Comparison of ENCODE assay signal across 8 mouse cellular contexts in the genomic region with DNA sequence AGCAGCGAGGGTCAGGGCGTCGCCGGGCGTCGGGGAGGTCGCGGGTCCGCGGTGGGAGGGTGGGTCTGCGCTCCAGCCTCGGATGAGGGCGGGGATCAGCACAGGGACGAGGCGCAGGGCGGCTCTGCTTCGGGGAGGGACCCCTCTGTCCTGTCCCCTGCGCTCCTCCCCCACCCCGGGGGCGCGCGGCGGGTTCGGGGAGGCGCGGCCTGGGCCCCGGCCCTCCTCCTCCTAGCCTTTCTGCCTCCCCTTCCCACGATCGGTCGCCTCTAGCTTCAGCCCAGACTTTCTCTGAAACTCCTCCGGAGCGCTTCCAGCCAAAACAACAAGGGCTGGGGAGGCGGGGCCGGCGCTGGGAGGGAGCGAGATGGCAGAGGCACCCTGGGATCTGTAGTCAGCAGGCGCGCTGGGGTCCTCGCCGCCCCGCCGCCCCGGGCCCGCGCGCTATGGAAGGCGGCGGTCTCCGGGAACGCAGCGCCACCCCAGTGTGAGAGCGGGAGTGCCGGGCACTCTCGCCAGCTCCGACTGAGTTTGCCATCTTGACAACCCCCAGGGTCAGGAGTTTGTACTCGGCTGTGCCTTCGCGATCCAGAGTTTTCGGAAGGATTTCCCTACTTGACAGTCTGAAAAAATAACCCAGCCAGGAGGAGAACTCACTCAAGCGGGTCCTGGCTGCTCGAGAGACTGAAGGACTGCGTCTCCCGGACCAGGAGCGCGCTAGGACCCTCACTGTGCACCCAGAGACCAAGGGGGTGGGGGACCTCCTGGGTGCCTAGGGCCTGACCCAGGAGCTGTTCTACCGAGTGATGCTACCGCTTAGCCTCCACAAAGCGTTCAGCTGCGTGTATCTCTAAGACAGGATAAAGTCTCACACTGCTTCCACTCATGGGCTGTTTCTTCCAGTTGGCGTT. TPM values are rescaled to one million over a fixed set of nuclear protein-coding genes. Genes with fewer than 3 reads are reported as not detected.
A peak's percentile ranks its signal among the peaks of the same experiment; 100 is the strongest.
DNase-seq lines count a peak whose midpoint lies in the region; ATAC-seq and TF ChIP-seq lines count a peak whose summit lies in the region.

A gene (minus strand): TSS at position 324 of the 911 bp plus-strand sequence.

- DNase-seq in adipocyte (ENCODE audit: low spot score) = peak; percentile 88
- DNase-seq in cerebellum, postnatal 25 days = peak; percentile 79 to 84
- peak; percentile 65 to 69 for DNase-seq in frontal cortex, postnatal 25 days (ENCODE audit: low spot score in 2 of 2)
- DNase-seq in hindbrain, embryonic 11.5 days (ENCODE audit: low spot score) = peak; percentile 94
- DNase-seq in layer of hippocampus, postnatal 25 days (ENCODE audit: extremely low spot score in 1 of 2, low spot score in 1 of 2) = peak; percentile 69 to 70
- DNase-seq in lung, postnatal 0 days (ENCODE audit: low spot score) = peak; percentile 96
- DNase-seq in retina, embryonic 14.5 days (ENCODE audit: low spot score) = peak; percentile 94
- peak; percentile 88 to 89 for DNase-seq in urinary bladder, adult 18-20 months (ENCODE audit: low spot score in 2 of 2)

- no peaks in the 10 kb centered on the region for H3K27me3 ChIP-seq in hindbrain, embryonic 11.5 days (ENCODE audit: control insufficient read depth, insufficient read depth, low read length)
- H3K27me3 ChIP-seq in lung, postnatal 0 days (replicated peaks; ENCODE audit: insufficient read depth, low read length) = no peaks in the 10 kb centered on the region

- 1% methylated on average over 60 of the region's 70 CpGs for WGBS in hindbrain, embryonic 11.5 days
- WGBS in lung, postnatal 0 days = under 1% methylated on average over 58 of the region's 70 CpGs

- 0 out of 2 replicates have a peak, but pooled peaks have one; percentile 12 for TF ChIP-seq EP300 in lung, postnatal 0 days (IDR thresholded peaks at IDR 0.05)

- TF ChIP-seq CTCF in lung, postnatal 0 days (IDR thresholded peaks at IDR 0.05) = peak; percentile 79

- H3K4me1 ChIP-seq in hindbrain, embryonic 11.5 days (replicated peaks; ENCODE audit: control insufficient read depth, insufficient read depth, low read length) = no peaks in the 10 kb centered on the region
- H3K4me1 ChIP-seq in lung, postnatal 0 days (ENCODE audit: insufficient read depth, low read depth, low read length) = no peaks in the 10 kb centered on the region; the same call in none of the 2 replicates

- peak within 1 kb of the TSS; percentile 74 for H3K9ac ChIP-seq in hindbrain, embryonic 11.5 days (ENCODE audit: low read depth, low read length)
- peak within 1 kb of the TSS; percentile 82 for H3K9ac ChIP-seq in lung, postnatal 0 days (replicated peaks; ENCODE audit: low read depth)

- H3K9me3 ChIP-seq in hindbrain, embryonic 11.5 days (ENCODE audit: control insufficient read depth, low read length) = no peaks in the 10 kb centered on the region
- H3K9me3 ChIP-seq in lung, postnatal 0 days (ENCODE audit: low read length) = no peaks in the 10 kb centered on the region

- ATAC-seq in hindbrain, embryonic 11.5 days (ENCODE audit: low FRiP score) = peak; percentile 96
- ATAC-seq in lung, postnatal 0 days = peak; percentile 92

- H3K4me2 ChIP-seq in hindbrain, embryonic 11.5 days (replicated peaks; ENCODE audit: low read depth, low read length) = peak within 1 kb of the TSS; percentile 73
- peak within 1 kb of the TSS; percentile 69 for H3K4me2 ChIP-seq in lung, postnatal 0 days (replicated peaks; ENCODE audit: low read depth, low read length)

- no peaks in the 10 kb centered on the region for H3K36me3 ChIP-seq in hindbrain, embryonic 11.5 days (ENCODE audit: control insufficient read depth, insufficient read depth, low read length)
- H3K36me3 ChIP-seq in lung, postnatal 0 days (ENCODE audit: insufficient read depth, low read length) = no peaks in the 10 kb centered on the region

- peak within 1 kb of the TSS; percentile 72 for H3K4me3 ChIP-seq in hindbrain, embryonic 11.5 days (ENCODE audit: low read depth, low read length)
- H3K4me3 ChIP-seq in lung, postnatal 0 days (ENCODE audit: low read depth, low read length) = peak within 1 kb of the TSS; percentile 91

- peak within 1 kb of the TSS; percentile 91 for H3K27ac ChIP-seq in hindbrain, embryonic 11.5 days (ENCODE audit: low read depth, low read length)
- H3K27ac ChIP-seq in lung, postnatal 0 days (ENCODE audit: low read length) = peak within 1 kb of the TSS; percentile 99

RNA-seq across cellular contexts. Expression of the gene that starts here (rescaled TPM):
- polyA plus RNA-seq in hindbrain, embryonic 11.5 days (2014; fragmentation: Nextera tagmentation; extraction: Ambion mirVana) = 18.1 and 20.8 TPM in 2 replicates
- 10 to 100 TPM; 20.0 to 23.0 TPM for total RNA-seq in layer of hippocampus, postnatal 25 days (2021)
- polyA plus RNA-seq in lung, postnatal 0 days (2015; fragmentation: Nextera tagmentation; extraction: Ambion mirVana) = 16.9 and 18.9 TPM in 2 replicates

Comparison
In these comparisons a context has a peak if more than half of its experiments do, and no peak if none do; other contexts are left out.
1. Peak in every context shown above with its lines: DNase-seq, ATAC-seq, H3K4me3 ChIP-seq and H3K27ac ChIP-seq.